Mouse (Mus musculus): ENCODE results near the gene Grb14. TPM values are rescaled to one million over a fixed set of nuclear protein-coding genes. Genes with fewer than 3 reads are reported as not detected.

The Grb14 gene
- polyA plus RNA-seq, 1 experiment from 2014 or later, result 4.3 TPM

DNA sequence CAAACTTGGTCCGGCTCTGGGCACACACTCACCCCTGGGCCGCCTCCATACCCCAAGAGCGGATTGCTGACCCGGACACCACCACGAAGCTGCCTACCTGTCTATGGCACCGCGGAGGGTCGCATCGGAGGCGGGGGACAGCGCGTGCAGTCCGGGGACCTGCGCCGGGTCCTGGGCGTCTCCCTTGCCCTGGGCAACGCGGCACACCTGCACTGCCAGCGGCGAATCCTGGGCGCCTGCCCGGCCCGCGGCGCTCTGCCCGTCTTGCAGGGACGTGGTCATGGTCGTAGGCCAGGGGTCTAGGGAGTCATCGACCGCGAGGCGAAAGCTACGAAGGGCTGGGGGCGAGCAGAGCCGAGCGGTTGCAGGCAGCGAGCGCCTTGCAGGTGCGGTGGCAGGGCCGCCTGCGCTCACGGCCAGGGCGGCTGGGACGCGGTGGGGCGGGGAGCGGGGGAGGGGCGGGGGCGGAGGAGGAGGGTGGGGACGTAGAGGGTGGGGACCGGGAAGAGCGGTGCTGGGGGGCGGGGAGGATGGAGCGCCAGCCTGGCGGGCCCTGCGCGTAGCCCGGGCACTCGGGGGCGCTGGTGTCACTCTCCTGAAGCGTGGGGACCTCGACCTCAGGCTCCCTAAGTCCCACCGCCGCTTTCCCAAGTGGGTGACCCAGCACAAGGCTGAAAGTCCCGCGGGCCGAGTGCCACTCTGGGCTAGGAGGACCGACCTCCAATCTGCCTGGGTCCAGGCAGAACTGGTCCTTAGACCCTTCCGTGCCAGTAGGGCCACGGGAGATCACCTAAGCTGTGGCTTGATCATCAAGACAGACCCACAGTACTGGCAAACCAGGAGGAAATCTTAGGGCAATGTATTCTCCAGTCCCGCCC lies 2.2 kb downstream of the Grb14 start:
- H3K27me3 ChIP-seq (ENCODE audit: control insufficient read depth, insufficient read depth, low read length), result peaks cover 7% of the 10 kb centered on the region; the same call in 1 of the 2 replicates
- no peaks in the 10 kb centered on the region for H3K36me3 ChIP-seq (ENCODE audit: control insufficient read depth, insufficient read depth, low read length)
- H3K4me2 ChIP-seq (ENCODE audit: low read depth, low read length, severe bottlenecking), result peak overlapping the region; percentile 99
- peak overlapping the region; percentile 48 for H3K4me3 ChIP-seq (ENCODE audit: low read depth, low read length)
- no peaks in the 10 kb centered on the region for H3K4me1 ChIP-seq (replicated peaks; ENCODE audit: control insufficient read depth, insufficient read depth, low read length)
- ATAC-seq (replicated peaks; ENCODE audit: low FRiP score) (peak; percentile 91), DNase-seq (ENCODE audit: low spot score) (peak; percentile 79)
- peak overlapping the region; percentile 52 for H3K9ac ChIP-seq (ENCODE audit: low read length)
- no peaks in the 10 kb centered on the region for H3K9me3 ChIP-seq (ENCODE audit: control insufficient read depth, low read length)
- WGBS, result under 1% methylated on average over 65 of the region's 71 CpGs
- H3K27ac ChIP-seq (ENCODE audit: low read depth, low read length), result no peak overlapping the region

DNA sequence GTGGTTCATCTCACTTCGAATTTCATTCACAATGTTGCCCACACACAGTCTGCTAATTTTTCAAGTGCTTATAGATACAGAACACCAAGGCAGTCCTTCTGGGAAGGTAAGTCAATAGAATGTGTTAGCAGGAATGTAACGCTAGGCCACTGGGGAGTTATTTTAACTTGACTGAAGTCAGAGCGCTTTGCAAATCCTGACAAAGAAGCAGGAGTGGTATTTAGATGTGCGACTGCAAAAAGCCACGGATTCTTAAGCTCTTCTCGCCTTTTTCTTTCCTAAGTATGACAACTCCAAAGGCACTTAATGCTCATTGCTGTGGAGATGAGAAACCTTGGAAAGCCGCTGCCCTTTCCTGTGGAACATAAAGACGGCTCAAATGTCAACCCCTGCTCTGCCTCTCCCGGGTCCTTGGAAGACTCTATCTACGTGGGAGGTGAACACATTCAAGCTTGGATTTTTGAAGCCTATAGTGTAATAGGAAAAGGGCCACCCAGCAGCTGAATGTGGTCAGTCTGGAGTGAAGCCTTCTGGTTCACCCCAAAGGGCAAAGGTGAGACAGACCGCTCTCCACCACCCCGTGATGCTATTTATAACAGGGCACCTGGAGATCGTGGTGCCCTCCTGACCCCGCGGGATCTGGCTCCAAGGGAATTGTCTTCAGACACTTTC lies 3.0 kb downstream of the Grb14 start:
- peak overlapping the region; percentile 52 for H3K9ac ChIP-seq (ENCODE audit: low read length)
- DNase-seq (ENCODE audit: low spot score), result no peak
- no peak overlapping the region for H3K27ac ChIP-seq (ENCODE audit: low read depth, low read length)
- H3K4me2 ChIP-seq (ENCODE audit: low read depth, low read length, severe bottlenecking), result peak overlapping the region; percentile 99
- no peaks in the 10 kb centered on the region for H3K4me1 ChIP-seq (replicated peaks; ENCODE audit: control insufficient read depth, insufficient read depth, low read length)
- H3K9me3 ChIP-seq (ENCODE audit: control insufficient read depth, low read length), result no peaks in the 10 kb centered on the region
- peak overlapping the region; percentile 48 for H3K4me3 ChIP-seq (ENCODE audit: low read depth, low read length)
- H3K36me3 ChIP-seq (ENCODE audit: control insufficient read depth, insufficient read depth, low read length), result no peaks in the 10 kb centered on the region
- peaks cover 7% of the 10 kb centered on the region; the same call in 1 of the 2 replicates for H3K27me3 ChIP-seq (ENCODE audit: control insufficient read depth, insufficient read depth, low read length)
- peak; percentile 43; the same call in 1 of the 2 replicates for ATAC-seq (replicated peaks; ENCODE audit: low FRiP score)
- 12% methylated on average over 15 of the region's 15 CpGs for WGBS

DNA sequence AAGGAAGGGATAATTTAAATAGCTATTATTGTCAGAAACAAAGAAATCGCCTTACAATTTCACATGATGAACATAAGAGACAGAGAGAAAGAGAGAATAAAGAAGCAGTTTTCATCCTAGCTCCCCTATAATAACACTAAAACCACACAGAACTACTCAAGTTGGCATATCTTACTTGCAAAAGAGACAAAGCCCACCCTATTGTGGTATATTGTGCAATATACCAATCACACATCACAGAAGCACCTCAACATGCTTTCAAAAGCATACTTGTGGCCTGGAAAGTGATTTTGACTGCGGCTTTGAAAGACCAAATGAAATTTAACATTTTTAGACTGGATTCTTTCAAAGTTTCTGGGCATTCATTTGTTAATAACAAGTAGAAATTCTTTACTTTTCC lies 7.4 kb downstream of the Grb14 start:
- ATAC-seq (replicated peaks; ENCODE audit: low FRiP score) (no peak), DNase-seq (ENCODE audit: low spot score) (no peak)
- Histone ChIP-seq H3K9me3 (ENCODE audit: control insufficient read depth, low read length) (no peaks in the 10 kb centered on the region), H3K9ac (ENCODE audit: low read length) (no peak overlapping the region), H3K27ac (ENCODE audit: low read depth, low read length) (no peak overlapping the region), H3K27me3 (ENCODE audit: control insufficient read depth, insufficient read depth, low read length) (peaks cover 7% of the 10 kb centered on the region; the same call in 1 of the 2 replicates), H3K4me2 (ENCODE audit: low read depth, low read length, severe bottlenecking) (no peak overlapping the region), H3K4me3 (ENCODE audit: low read depth, low read length) (no peak overlapping the region), H3K4me1 (replicated peaks; ENCODE audit: control insufficient read depth, insufficient read depth, low read length) (no peaks in the 10 kb centered on the region), H3K36me3 (ENCODE audit: control insufficient read depth, insufficient read depth, low read length) (no peaks in the 10 kb centered on the region)
- WGBS, result 98% methylated on average over 2 of the region's 2 CpGs

GRCm38 (mm10) chr2:65014552-65014951 lies 10.2 kb downstream of the Grb14 start:
- no peaks in the 10 kb centered on the region for H3K36me3 ChIP-seq (ENCODE audit: control insufficient read depth, insufficient read depth, low read length)
- H3K4me3 ChIP-seq (ENCODE audit: low read depth, low read length), result no peak overlapping the region
- no peaks in the 10 kb centered on the region for H3K27me3 ChIP-seq (ENCODE audit: control insufficient read depth, insufficient read depth, low read length)
- H3K4me2 ChIP-seq (ENCODE audit: low read depth, low read length, severe bottlenecking), result no peak overlapping the region
- H3K9ac ChIP-seq (ENCODE audit: low read length), result no peak overlapping the region
- 79% methylated on average over 3 of the region's 3 CpGs for WGBS
- DNase-seq (ENCODE audit: low spot score), result no peak
- ATAC-seq (replicated peaks; ENCODE audit: low FRiP score), result no peak
- no peak overlapping the region for H3K27ac ChIP-seq (ENCODE audit: low read depth, low read length)
- no peaks in the 10 kb centered on the region for H3K9me3 ChIP-seq (ENCODE audit: control insufficient read depth, low read length)
- H3K4me1 ChIP-seq (replicated peaks; ENCODE audit: control insufficient read depth, insufficient read depth, low read length), result no peaks in the 10 kb centered on the region

GRCm38 (mm10) chr2:65010105-65010504 lies 14.7 kb downstream of the Grb14 start:
- no peak overlapping the region for H3K9ac ChIP-seq (ENCODE audit: low read length)
- H3K4me2 ChIP-seq (ENCODE audit: low read depth, low read length, severe bottlenecking), result no peak overlapping the region
- H3K27me3 ChIP-seq (ENCODE audit: control insufficient read depth, insufficient read depth, low read length), result no peaks in the 10 kb centered on the region
- H3K4me1 ChIP-seq (replicated peaks; ENCODE audit: control insufficient read depth, insufficient read depth, low read length), result no peaks in the 10 kb centered on the region
- 92% methylated on average over 3 of the region's 3 CpGs for WGBS
- no peaks in the 10 kb centered on the region for H3K9me3 ChIP-seq (ENCODE audit: control insufficient read depth, low read length)
- no peak overlapping the region for H3K27ac ChIP-seq (ENCODE audit: low read depth, low read length)
- no peaks in the 10 kb centered on the region for H3K36me3 ChIP-seq (ENCODE audit: control insufficient read depth, insufficient read depth, low read length)
- DNase-seq (ENCODE audit: low spot score), result no peak
- ATAC-seq (replicated peaks; ENCODE audit: low FRiP score), result no peak
- H3K4me3 ChIP-seq (ENCODE audit: low read depth, low read length), result no peak overlapping the region

- ATAC-seq (replicated peaks; ENCODE audit: low FRiP score) (no peak), DNase-seq (ENCODE audit: low spot score) (no peak)
- Histone ChIP-seq H3K9ac (ENCODE audit: low read length) (no peak overlapping the region), H3K27me3 (ENCODE audit: control insufficient read depth, insufficient read depth, low read length) (no peaks in the 10 kb centered on the region), H3K4me3 (ENCODE audit: low read depth, low read length) (no peak overlapping the region), H3K36me3 (ENCODE audit: control insufficient read depth, insufficient read depth, low read length) (no peaks in the 10 kb centered on the region), H3K9me3 (ENCODE audit: control insufficient read depth, low read length) (no peaks in the 10 kb centered on the region), H3K4me2 (ENCODE audit: low read depth, low read length, severe bottlenecking) (no peak overlapping the region), H3K27ac (ENCODE audit: low read depth, low read length) (no peak overlapping the region), H3K4me1 (replicated peaks; ENCODE audit: control insufficient read depth, insufficient read depth, low read length) (no peaks in the 10 kb centered on the region)
- WGBS, result 76% methylated on average over 2 of the region's 2 CpGs
Observed at GRCm38 (mm10) chr2:65007396-65007795, 17.4 kb downstream of the Grb14 start.

- Histone ChIP-seq H3K27ac (ENCODE audit: low read depth, low read length) (no peak overlapping the region), H3K4me1 (replicated peaks; ENCODE audit: control insufficient read depth, insufficient read depth, low read length) (no peaks in the 10 kb centered on the region), H3K4me3 (ENCODE audit: low read depth, low read length) (no peak overlapping the region), H3K9ac (ENCODE audit: low read length) (no peak overlapping the region), H3K36me3 (ENCODE audit: control insufficient read depth, insufficient read depth, low read length) (no peaks in the 10 kb centered on the region), H3K9me3 (ENCODE audit: control insufficient read depth, low read length) (no peaks in the 10 kb centered on the region), H3K27me3 (ENCODE audit: control insufficient read depth, insufficient read depth, low read length) (no peaks in the 10 kb centered on the region), H3K4me2 (ENCODE audit: low read depth, low read length, severe bottlenecking) (no peak overlapping the region)
- DNase-seq (ENCODE audit: low spot score) (no peak), ATAC-seq (replicated peaks; ENCODE audit: low FRiP score) (no peak)
Observed at GRCm38 (mm10) chr2:65005044-65005443, 19.7 kb downstream of the Grb14 start.

GRCm38 (mm10) chr2:65003433-65003832 lies 21.4 kb downstream of the Grb14 start:
- H3K4me2 ChIP-seq (ENCODE audit: low read depth, low read length, severe bottlenecking), result no peak overlapping the region
- no peaks in the 10 kb centered on the region for H3K4me1 ChIP-seq (replicated peaks; ENCODE audit: control insufficient read depth, insufficient read depth, low read length)
- H3K9ac ChIP-seq (ENCODE audit: low read length), result no peak overlapping the region
- ATAC-seq (replicated peaks; ENCODE audit: low FRiP score) (no peak), DNase-seq (ENCODE audit: low spot score) (no peak)
- no peaks in the 10 kb centered on the region for H3K27me3 ChIP-seq (ENCODE audit: control insufficient read depth, insufficient read depth, low read length)
- WGBS, result 45% methylated on average over 2 of the region's 2 CpGs
- no peak overlapping the region for H3K4me3 ChIP-seq (ENCODE audit: low read depth, low read length)
- no peaks in the 10 kb centered on the region for H3K9me3 ChIP-seq (ENCODE audit: control insufficient read depth, low read length)
- no peak overlapping the region for H3K27ac ChIP-seq (ENCODE audit: low read depth, low read length)
- H3K36me3 ChIP-seq (ENCODE audit: control insufficient read depth, insufficient read depth, low read length), result no peaks in the 10 kb centered on the region

Measured in forebrain, embryonic 11.5 days (tissue).